Mouse (Mus musculus) kidney, adult 11 months (tissue): ENCODE measurements around the gene Slc9a5.
A peak's percentile ranks its signal among the peaks of the same experiment; 100 is the strongest.

Source experiments
- DNase-seq: peaks from one replicate; pipeline ENCODE4 v3.0.0; 2022

The Slc9a5 gene

GRCm38 (mm10) chr8:105348450-105349095 lies at the start of gene Slc9a5:
Gene Slc9a5 (plus strand): TSS chr8:105348843.
- DNase-seq: no peak

DNA sequence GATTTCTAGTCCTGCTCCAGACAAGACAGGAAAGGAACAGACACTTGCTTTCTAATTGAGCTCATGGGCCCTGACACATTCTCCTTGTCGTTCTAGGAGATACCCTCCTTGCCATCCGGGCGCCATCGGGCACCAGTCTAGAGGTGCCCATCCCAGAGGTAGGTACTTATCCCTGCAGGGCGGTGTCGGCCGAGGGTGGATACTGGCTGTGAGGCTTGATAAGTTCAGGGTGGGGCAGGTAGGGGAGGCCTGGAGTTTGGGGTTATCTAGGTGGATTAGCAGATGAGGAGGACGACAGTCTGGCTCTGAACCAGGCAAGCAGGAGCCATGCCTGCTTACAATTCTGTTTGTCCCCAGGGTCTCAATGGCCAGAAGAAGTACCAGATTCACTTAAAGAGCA lies 48.7 kb upstream of the Slc9a5 start:
- peak; percentile 16 for DNase-seq

- DNase-seq: no peak
These were observed 45.2 kb upstream of the Slc9a5 start for GRCm38 (mm10) chr8:105303396-105303795.

DNA sequence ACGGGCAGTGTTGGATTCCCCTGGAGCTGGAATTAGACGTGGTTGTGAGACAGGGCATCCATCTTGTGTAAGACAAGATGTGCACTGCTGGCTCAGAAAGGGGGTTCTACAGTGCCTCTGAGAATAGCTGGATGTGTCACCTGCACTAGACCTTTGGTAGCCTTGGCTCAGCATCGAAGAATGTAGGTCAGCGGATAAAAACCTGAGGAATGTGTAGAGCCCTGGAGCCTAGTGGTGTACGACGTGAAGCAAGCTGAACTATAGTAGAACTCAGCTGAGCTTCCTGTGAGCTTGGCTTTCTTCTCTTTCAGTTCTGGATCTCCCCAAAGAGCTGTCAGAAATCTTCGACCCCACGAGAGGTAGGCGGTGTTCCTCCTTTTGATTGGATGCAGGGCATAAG lies 44.8 kb upstream of the Slc9a5 start:
- DNase-seq: no peak

- peak; percentile 9 for DNase-seq
These were observed 44.1 kb upstream of the Slc9a5 start for GRCm38 (mm10) chr8:105304325-105305210.

DNA sequence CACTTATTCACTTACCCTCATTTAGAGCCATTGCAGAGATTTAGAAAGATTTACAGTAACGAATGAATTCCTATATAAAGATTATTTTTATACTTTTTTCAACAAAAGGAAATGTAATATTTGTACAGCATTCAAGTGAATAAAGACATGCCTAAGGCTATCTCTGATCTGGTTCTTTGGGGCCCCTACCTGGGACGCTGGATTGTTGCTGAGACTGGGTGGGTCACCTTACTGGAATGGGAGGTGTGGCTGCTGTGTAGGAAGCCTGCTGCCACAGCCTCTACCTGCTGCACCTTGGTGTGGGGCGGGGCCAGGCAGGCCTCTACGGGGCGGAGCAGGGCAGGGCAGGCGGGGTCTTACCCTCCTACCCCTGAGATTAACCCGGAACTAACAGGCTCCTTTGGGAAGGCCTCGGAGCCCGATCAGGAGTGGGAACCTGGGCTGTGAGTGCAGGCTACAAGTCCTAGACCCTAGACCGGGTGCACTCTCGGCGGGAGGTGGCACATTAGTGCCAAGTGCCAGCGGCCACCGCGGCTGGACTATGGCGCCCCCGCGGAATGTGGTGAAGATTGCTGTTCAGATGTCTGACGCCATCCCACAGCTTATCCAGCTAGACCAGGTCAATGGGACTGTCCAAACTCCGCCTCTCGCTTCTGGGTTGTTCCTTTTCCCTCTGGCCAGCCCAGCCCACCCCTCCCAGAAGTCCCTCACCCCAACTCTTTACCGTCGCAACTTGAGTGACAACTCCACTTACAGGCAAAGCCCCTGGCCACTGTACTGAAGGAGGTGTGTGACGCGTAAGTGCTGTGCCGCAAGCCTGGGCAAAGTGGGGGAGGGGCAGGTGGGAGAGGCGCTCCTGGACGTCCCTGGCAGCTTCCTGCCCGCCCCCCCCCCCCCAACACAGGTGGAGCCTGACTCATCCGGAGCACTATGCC lies 43.2 kb upstream of the Slc9a5 start, which contains the start of gene Elmo3:
Elmo3 (plus strand) TSS at position 391 of the 935 bp plus-strand sequence.
- DNase-seq: peak; percentile 94

DNA sequence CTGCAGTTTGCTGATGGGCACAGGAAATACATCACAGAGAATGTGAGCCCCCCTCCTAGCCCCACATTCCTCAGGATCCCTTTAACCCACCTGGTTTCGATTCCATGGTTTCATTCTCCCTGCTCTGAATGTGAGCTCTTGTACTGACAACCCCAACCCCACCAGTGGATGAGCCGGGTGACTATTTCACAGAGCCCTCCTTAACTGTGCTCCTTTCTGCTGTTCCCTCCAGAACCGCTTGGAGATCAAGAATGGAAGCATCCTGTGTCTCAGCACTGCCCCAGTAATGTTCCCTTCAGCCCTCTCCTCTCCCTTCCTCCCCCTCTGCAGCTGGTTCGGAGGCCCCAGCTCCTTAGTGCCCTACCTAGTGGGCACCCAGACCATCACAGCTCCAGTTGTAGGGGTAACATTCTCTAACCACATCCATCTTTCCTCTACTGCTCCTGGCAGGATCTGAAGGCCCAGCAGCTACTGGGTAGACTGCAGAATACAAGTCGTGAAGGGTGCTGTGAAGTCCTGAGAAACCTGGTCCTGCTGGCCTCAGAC lies 42.4 kb upstream of the Slc9a5 start:
- no peak for DNase-seq

DNA sequence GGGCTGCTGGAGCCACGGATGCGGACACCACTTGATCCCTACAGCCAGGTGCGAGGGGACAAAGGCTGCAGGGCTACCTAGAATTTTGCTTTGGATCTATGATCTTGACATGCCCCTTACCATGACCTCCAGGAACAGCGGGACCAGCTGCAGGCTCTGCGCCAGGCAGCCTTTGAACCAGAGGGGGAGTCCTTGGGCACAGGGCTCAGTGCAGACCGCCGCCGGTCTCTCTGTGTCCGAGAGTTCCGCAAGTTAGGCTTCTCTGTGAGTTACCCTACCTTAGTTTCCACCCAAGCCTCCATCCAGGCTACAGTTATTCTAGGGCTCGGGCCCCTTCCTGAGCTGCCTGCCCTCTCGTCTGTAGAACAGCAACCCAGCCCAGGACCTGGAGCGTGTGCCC lies 41.0 kb upstream of the Slc9a5 start:
- no peak for DNase-seq

- DNase-seq: no peak
These were observed 40.2 kb upstream of the Slc9a5 start for GRCm38 (mm10) chr8:105308428-105308827.

- no peak for DNase-seq
These were observed 39.3 kb upstream of the Slc9a5 start for GRCm38 (mm10) chr8:105309142-105309847.

- no peak for DNase-seq
These were observed 38.5 kb upstream of the Slc9a5 start for GRCm38 (mm10) chr8:105310118-105310517.

- DNase-seq: no peak
These were observed 36.9 kb upstream of the Slc9a5 start for GRCm38 (mm10) chr8:105311718-105312117.

DNA sequence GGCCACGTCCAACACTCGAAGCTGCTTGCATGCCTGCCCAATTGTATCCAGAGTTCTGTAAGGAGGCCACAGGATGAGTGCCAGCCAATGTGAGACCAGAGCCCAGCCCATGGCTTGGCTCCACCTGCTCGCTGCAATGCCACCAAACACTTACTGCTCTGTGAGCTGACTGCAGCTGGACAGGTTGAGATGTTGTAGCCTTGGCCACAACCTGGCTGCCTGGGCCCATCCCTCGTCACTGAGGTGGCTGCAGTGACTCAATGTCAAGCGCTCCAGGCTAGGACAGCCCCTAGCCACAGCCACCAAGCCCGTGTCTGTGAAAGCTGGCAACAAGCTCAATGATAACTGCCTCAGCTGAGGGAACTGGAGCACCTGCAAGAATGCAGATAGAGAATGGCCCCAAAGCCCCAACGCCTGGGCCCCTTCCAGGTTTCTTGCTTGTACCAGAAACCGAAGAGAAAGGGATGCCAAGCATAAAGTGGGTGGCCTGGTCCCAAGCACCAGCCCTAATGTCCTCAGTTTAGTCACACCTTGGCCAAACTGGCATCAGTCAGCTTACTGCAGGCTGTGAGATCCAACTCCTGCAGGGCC lies 35.7 kb upstream of the Slc9a5 start:
- no peak for DNase-seq

- no peak for DNase-seq
These were observed 34.8 kb upstream of the Slc9a5 start for GRCm38 (mm10) chr8:105313622-105314402.

- no peak for DNase-seq
These were observed 33.4 kb upstream of the Slc9a5 start for GRCm38 (mm10) chr8:105315073-105315769.

DNA sequence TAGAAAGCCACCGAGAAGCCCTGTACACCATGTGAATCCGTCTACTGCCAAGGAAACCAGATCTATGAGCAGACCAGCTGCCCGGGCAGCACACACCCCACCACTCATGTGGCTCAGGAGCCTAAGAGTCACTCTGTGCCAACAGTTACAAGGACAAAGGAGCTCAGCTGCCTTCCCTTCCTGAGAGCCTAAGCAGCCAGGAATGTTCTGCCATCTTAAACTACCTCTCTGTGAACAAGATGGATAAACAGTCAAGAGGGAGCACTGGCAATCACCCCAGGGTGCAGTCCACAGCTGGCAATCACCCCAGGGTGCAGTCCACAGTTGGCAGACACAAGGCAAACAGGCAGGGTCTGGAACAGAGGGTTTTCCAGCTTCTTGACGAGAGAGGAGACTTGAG lies 30.7 kb upstream of the Slc9a5 start:
- DNase-seq: no peak

- DNase-seq: no peak
These were observed 29.9 kb upstream of the Slc9a5 start for GRCm38 (mm10) chr8:105318662-105319190.

DNA sequence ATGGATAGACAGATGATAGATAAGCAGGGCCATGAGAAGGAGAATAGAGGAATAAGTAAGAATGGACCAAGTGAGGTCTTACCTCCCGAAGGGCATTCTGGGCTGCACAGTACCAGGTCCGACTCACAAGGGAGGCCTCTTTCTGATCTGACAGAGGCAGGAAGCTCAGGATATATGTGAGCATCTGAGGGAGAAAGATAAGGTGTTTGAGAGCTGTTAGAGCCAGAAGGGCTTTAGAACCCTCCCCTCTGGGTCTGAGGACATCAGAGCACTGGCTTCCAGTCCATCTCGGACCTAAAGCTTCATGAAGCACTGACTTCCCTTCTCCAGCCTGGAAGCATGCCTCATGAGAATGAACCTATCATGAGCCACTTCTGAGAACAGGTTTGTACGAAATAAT lies 25.5 kb upstream of the Slc9a5 start:
- no peak for DNase-seq

- no peak for DNase-seq
These were observed 23.0 kb upstream of the Slc9a5 start for GRCm38 (mm10) chr8:105325641-105326093.
